Mouse (Mus musculus) neural tube, embryonic 15.5 days (tissue): Measurements from ENCODE around the gene Cd274. TPM values are rescaled to one million over a fixed set of nuclear protein-coding genes. Genes with fewer than 3 reads are reported as not detected.

Experiments used
- ATAC-seq: fragments of 200-750 bp; cut with Nextera tagmentation; 2 replicates; pipeline ENCODE4 v1.8.0; 2017; ENCODE audit warnings: mild to moderate bottlenecking, moderate TSS enrichment, moderate library complexity; ENCODE audit not compliant: low FRiP score
- H3K27ac ChIP-seq: fragments of 300-500 bp; sonication (generic); replicated peaks from 2 replicates; pipeline ENCODE4 v1.5.1; 2015; ENCODE audit warnings: mild to moderate bottlenecking, inconsistent platforms
- H3K27me3 ChIP-seq: fragments of 300-500 bp; sonication (generic); replicated peaks from 2 replicates; pipeline ENCODE4 v1.6.1; 2015; ENCODE audit warnings: inconsistent platforms
- H3K36me3 ChIP-seq: fragments of 300-500 bp; sonication (generic); 2 replicates; pipeline ENCODE4 v1.6.1; 2015; ENCODE audit warnings: inconsistent platforms
- H3K4me1 ChIP-seq: fragments of 300-500 bp; sonication (generic); 2 replicates; pipeline ENCODE4 v1.6.1; 2015; ENCODE audit warnings: inconsistent platforms
- H3K4me2 ChIP-seq: fragments of 300-500 bp; sonication (generic); 2 replicates; pipeline ENCODE4 v1.6.1; 2015; ENCODE audit warnings: inconsistent platforms, mild to moderate bottlenecking, moderate library complexity
- H3K4me3 ChIP-seq: fragments of 300-500 bp; sonication (generic); replicated peaks from 2 replicates; pipeline ENCODE4 v1.5.1; 2015; ENCODE audit warnings: mild to moderate bottlenecking, inconsistent platforms
- H3K9ac ChIP-seq: fragments of 300-500 bp; sonication (generic); replicated peaks from 2 replicates; pipeline ENCODE4 v1.6.1; 2015; ENCODE audit warnings: mild to moderate bottlenecking, inconsistent platforms
- H3K9me3 ChIP-seq: fragments of 300-500 bp; sonication (generic); replicated peaks from 2 replicates; pipeline ENCODE4 v1.6.1; 2016; ENCODE audit warnings: inconsistent platforms
- WGBS: fragments of 180-500 bp; shearing (Covaris S2); methylation state at CpG from one replicate; pipeline ENCODE4 v1.1.7; 2015; ENCODE audit warnings: mixed read lengths; 5-methylcytosine and 5-hydroxymethylcytosine counted together
- polyA plus RNA-seq: library from polyadenylated mRNA; unstranded; fragments of >200 nt; fragmentation: Nextera tagmentation; extraction: Ambion mirVana; gene quantifications from 2 replicates; pipeline ENCODE4 v1.2.1, GENCODE M21; 2015

Gene Cd274
- polyA plus RNA-seq, 1 experiment from 2014 or later: 0.81 TPM

DNA sequence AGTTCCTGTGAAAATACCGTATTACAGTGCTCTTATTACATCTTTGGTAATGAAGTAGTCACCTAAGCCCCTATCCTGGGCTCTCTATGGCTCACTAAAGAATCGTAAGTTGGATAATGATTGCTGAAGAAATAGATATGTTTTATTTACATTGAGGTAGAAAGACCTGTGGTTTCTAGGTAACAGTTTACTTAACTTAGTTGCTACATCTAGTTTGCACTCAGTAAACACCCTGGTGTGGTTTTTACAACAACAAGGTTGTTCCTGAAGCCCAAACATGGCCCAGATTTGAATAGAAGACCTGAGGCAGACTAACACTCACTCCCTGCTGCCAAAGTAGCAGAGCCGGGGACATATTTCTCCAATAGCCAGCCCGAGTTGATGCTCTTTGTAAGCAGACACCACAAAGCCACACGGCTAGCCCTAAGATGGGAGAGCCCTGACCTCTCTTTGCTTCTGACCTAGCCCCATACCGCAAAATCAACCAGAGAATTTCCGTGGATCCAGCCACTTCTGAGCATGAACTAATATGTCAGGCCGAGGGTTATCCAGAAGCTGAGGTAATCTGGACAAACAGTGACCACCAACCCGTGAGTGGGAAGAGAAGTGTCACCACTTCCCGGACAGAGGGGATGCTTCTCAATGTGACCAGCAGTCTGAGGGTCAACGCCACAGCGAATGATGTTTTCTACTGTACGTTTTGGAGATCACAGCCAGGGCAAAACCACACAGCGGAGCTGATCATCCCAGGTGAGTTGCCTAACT, 12.8 kb downstream of the Cd274 start:
- Histone ChIP-seq H3K4me1 (no peaks in the 10 kb centered on the region), H3K9ac (no peak overlapping the region), H3K4me2 (no peak overlapping the region), H3K36me3 (no peaks in the 10 kb centered on the region), H3K4me3 (no peak overlapping the region), H3K27ac (no peak overlapping the region), H3K9me3 (no peaks in the 10 kb centered on the region), H3K27me3 (no peaks in the 10 kb centered on the region)
- 91% methylated on average over 14 of the region's 14 CpGs for WGBS
- ATAC-seq: no peak

GRCm38 (mm10) chr19:29383368-29383767, 16.1 kb downstream of the Cd274 start:
- Histone ChIP-seq H3K36me3 (no peaks in the 10 kb centered on the region), H3K27ac (no peak overlapping the region), H3K9me3 (no peaks in the 10 kb centered on the region), H3K4me3 (no peak overlapping the region), H3K4me2 (no peak overlapping the region), H3K4me1 (no peaks in the 10 kb centered on the region), H3K9ac (no peak overlapping the region), H3K27me3 (no peaks in the 10 kb centered on the region)
- 94% methylated on average over 5 of the region's 5 CpGs for WGBS
- no peak for ATAC-seq

DNA sequence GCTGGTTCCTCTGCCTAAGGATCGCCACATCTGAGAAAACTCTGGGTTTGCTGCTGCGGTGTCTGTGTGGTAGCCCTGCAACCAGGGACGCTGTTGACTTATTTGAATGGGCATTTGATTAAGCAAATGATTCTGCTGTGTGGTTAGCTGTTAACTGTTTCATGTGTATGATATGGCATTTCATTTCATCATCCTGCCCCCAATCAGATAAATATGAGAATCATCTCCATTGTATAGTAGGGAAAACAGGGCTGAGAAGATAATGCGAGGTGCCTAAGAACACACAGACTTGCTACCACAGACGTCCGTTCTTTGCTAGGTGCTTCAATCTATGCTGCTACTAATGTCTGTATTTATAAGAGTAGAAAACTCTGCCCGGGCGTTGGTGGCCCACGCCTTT, 17.2 kb downstream of the Cd274 start:
- H3K27ac ChIP-seq: no peak overlapping the region
- H3K27me3 ChIP-seq: no peaks in the 10 kb centered on the region
- no peak overlapping the region for H3K9ac ChIP-seq
- 91% methylated on average over 9 of the region's 9 CpGs for WGBS
- no peaks in the 10 kb centered on the region for H3K36me3 ChIP-seq
- no peak for ATAC-seq
- no peak overlapping the region for H3K4me2 ChIP-seq
- H3K9me3 ChIP-seq: no peaks in the 10 kb centered on the region
- no peaks in the 10 kb centered on the region for H3K4me1 ChIP-seq
- H3K4me3 ChIP-seq: no peak overlapping the region

DNA sequence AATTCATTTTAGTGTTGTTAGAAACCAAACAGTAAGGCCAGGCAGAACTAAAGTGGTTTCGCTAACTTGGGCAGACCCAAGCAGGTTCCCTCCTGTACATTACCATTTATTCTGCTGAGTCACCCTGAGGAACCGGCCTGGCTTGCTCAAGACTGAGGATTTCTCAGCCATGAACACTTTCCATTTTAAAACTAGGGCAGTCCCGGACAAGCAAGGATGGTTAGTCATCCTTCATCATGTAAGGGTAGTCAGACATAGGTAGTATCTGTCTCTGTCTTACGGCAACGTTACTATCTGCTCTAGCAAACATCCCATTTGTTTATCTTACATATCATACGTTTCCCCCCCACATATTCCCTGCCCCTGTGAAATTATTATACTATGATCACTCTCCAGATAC, 17.7 kb downstream of the Cd274 start:
- no peak overlapping the region for H3K4me2 ChIP-seq

GRCm38 (mm10) chr19:29385822-29386221, 18.6 kb downstream of the Cd274 start:
- no peaks in the 10 kb centered on the region for H3K9me3 ChIP-seq
- 93% methylated on average over 4 of the region's 4 CpGs for WGBS
- H3K27me3 ChIP-seq: no peaks in the 10 kb centered on the region
- no peak for ATAC-seq
- no peak overlapping the region for H3K4me2 ChIP-seq
- no peak overlapping the region for H3K27ac ChIP-seq
- no peak overlapping the region for H3K4me3 ChIP-seq
- H3K4me1 ChIP-seq: no peaks in the 10 kb centered on the region
- H3K9ac ChIP-seq: no peak overlapping the region
- no peaks in the 10 kb centered on the region for H3K36me3 ChIP-seq

More for the DNA sequence above, 17.7 kb downstream of the Cd274 start:
- no peak overlapping the region for H3K27ac ChIP-seq
- H3K4me1 ChIP-seq: no peaks in the 10 kb centered on the region
- H3K4me3 ChIP-seq: no peak overlapping the region
- 87% methylated on average over 6 of the region's 6 CpGs for WGBS
- no peaks in the 10 kb centered on the region for H3K36me3 ChIP-seq
- H3K27me3 ChIP-seq: no peaks in the 10 kb centered on the region
- H3K9ac ChIP-seq: no peak overlapping the region
- no peak for ATAC-seq
- H3K9me3 ChIP-seq: no peaks in the 10 kb centered on the region

DNA sequence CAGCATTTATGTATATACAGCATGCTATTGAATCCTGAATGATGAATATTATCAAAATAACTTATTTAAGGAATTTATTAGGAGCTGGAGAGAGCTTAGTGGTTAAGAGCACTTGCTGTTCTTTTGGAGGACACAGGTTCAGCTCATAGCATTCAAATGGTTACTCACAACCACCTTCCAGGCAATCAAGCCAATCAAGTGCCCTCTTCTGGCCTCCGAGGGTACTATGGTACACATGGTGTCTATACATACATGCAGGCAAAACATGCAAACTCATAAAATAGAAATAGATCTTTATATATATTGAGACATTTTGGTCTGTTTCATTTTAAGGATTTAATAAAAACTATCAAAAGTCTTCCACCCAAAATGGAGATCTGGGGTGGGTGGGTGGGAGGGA, 21.6 kb downstream of the Cd274 start:
- Histone ChIP-seq H3K9ac (no peak overlapping the region), H3K4me2 (no peak overlapping the region), H3K27ac (no peak overlapping the region), H3K4me3 (no peak overlapping the region), H3K36me3 (no peaks in the 10 kb centered on the region), H3K27me3 (no peaks in the 10 kb centered on the region), H3K4me1 (no peaks in the 10 kb centered on the region), H3K9me3 (no peaks in the 10 kb centered on the region)
- ATAC-seq: no peak
- 97% methylated on average over 1 of the region's 1 CpGs for WGBS

DNA sequence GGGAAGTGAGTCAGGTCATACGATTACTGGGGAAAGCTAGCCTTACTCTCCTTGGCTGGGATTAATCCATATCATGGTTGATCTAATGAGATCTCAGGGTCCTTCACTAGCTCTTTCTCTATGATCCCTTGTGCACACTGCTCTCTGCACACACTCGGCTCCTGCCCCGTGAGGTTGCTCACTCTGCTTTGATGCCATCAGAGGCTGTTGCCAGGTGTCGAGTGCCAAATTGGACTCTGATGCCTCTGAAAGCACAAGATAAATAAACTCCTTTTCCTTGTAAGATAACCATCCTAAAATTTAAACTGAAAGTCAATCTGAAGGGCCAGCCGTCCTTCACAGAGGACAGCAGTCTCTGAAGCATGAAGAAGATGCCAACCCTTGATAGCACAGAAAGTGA, 23.2 kb downstream of the Cd274 start:
- 90% methylated on average over 5 of the region's 5 CpGs for WGBS
- Histone ChIP-seq H3K36me3 (no peaks in the 10 kb centered on the region), H3K4me1 (no peaks in the 10 kb centered on the region), H3K27ac (no peak overlapping the region), H3K9ac (no peak overlapping the region), H3K9me3 (no peaks in the 10 kb centered on the region), H3K27me3 (no peaks in the 10 kb centered on the region), H3K4me2 (no peak overlapping the region), H3K4me3 (no peak overlapping the region)
- ATAC-seq: no peak

- no peak overlapping the region for H3K4me3 ChIP-seq
- 75% methylated on average over 4 of the region's 4 CpGs for WGBS
- H3K27ac ChIP-seq: no peak overlapping the region
- H3K27me3 ChIP-seq: no peaks in the 10 kb centered on the region
- no peak overlapping the region for H3K4me2 ChIP-seq
- no peaks in the 10 kb centered on the region for H3K36me3 ChIP-seq
- no peaks in the 10 kb centered on the region for H3K4me1 ChIP-seq
- H3K9ac ChIP-seq: no peak overlapping the region
- no peaks in the 10 kb centered on the region for H3K9me3 ChIP-seq
- ATAC-seq: no peak
These were observed 24.0 kb downstream of the Cd274 start for GRCm38 (mm10) chr19:29391279-29391678.

DNA sequence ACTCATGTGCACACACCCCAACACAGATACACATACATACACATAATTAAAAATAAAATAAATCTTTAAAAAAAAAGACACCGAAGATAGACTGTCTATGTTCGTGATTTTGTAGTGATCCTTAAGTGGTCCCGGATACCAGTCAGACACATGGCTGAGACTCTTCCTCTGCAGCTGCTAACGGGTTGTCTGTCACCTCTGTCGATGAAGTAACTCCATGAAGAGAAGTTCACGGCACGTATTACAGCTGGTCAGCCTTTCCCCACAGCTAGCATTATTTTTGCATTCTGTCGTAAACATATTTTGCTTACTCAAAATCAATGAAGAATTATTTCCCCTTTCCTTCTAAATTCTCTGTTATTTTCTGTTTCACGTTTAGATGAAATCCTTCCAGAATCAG, 26.1 kb downstream of the Cd274 start:
- Histone ChIP-seq H3K36me3 (no peaks in the 10 kb centered on the region), H3K27ac (no peak overlapping the region), H3K9ac (no peak overlapping the region), H3K4me1 (no peaks in the 10 kb centered on the region), H3K27me3 (no peaks in the 10 kb centered on the region), H3K9me3 (no peaks in the 10 kb centered on the region), H3K4me3 (no peak overlapping the region), H3K4me2 (no peak overlapping the region)
- WGBS: 92% methylated on average over 9 of the region's 9 CpGs
- ATAC-seq: no peak

DNA sequence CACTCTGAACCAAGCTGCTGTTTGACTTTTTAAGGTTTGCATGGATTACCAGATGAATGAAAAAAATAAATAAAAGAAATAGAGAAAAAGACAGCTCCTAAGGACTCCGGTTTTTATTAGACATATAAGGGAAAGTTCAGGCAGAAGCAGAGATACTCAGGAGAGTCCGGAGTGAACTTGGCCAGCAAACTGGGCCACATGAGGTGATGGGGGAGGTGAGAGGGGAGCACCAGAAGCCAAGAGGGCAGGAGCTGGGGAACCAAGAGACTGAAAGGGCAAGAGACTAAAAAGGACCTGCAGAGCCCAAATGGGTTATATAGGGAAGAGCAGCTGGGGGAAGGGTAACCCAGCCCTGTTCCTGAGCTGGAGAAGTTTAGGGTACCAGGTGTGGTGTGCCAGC, 27.5 kb downstream of the Cd274 start:
- H3K27ac ChIP-seq: no peak overlapping the region
- 98% methylated on average over 2 of the region's 2 CpGs for WGBS
- no peaks in the 10 kb centered on the region for H3K36me3 ChIP-seq
- H3K4me3 ChIP-seq: no peak overlapping the region
- H3K9me3 ChIP-seq: no peaks in the 10 kb centered on the region
- no peak overlapping the region for H3K4me2 ChIP-seq
- H3K27me3 ChIP-seq: no peaks in the 10 kb centered on the region
- ATAC-seq: no peak
- no peaks in the 10 kb centered on the region for H3K4me1 ChIP-seq
- no peak overlapping the region for H3K9ac ChIP-seq

DNA sequence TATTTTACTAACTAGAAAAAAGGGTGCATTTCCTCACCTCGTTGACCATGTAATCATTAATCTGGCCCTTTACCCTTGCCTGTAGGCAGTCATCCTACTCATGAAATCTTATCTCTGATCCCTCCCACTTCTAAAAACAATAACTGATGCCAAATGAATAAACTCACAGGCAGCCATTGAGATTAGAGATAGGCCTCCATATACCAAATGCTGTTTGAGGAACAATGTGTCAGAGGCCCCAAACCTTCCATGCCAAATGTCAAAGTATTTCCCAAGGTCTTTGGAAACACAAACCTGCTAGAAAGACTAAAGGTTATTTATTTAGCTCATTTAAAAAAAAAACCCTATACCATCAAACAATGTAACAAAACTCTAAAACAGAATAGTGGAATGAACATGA, 29.1 kb downstream of the Cd274 start:
- H3K4me3 ChIP-seq: no peak overlapping the region
- no peak for ATAC-seq
- H3K9ac ChIP-seq: no peak overlapping the region
- H3K4me2 ChIP-seq: no peak overlapping the region
- no peaks in the 10 kb centered on the region for H3K36me3 ChIP-seq
- H3K27me3 ChIP-seq: no peaks in the 10 kb centered on the region
- no peaks in the 10 kb centered on the region for H3K9me3 ChIP-seq
- no peaks in the 10 kb centered on the region for H3K4me1 ChIP-seq
- H3K27ac ChIP-seq: no peak overlapping the region
- 92% methylated on average over 1 of the region's 1 CpGs for WGBS

- H3K27ac ChIP-seq: no peak overlapping the region
- no peak overlapping the region for H3K4me2 ChIP-seq
- no peak overlapping the region for H3K9ac ChIP-seq
- no peaks in the 10 kb centered on the region for H3K36me3 ChIP-seq
- no peaks in the 10 kb centered on the region for H3K27me3 ChIP-seq
- WGBS: 93% methylated on average over 4 of the region's 4 CpGs
- H3K4me1 ChIP-seq: peaks cover 6% of the 10 kb centered on the region; the same call in 1 of the 2 replicates
- no peaks in the 10 kb centered on the region for H3K9me3 ChIP-seq
- ATAC-seq: no peak
- H3K4me3 ChIP-seq: no peak overlapping the region
These were observed 32.5 kb downstream of the Cd274 start for GRCm38 (mm10) chr19:29399786-29400185.
